Mouse (Mus musculus) frontal cortex, postnatal 25 days (tissue): ENCODE data around the gene Pgpep1.
A peak's percentile ranks its signal among the peaks of the same experiment; 100 is the strongest.

Experiments
- DNase-seq, 2 experiments: peaks; one replicate each; pipeline ENCODE4 v3.0.0; 2022; ENCODE audit warnings: low spot score in 2 of 2

Gene Pgpep1

DNA sequence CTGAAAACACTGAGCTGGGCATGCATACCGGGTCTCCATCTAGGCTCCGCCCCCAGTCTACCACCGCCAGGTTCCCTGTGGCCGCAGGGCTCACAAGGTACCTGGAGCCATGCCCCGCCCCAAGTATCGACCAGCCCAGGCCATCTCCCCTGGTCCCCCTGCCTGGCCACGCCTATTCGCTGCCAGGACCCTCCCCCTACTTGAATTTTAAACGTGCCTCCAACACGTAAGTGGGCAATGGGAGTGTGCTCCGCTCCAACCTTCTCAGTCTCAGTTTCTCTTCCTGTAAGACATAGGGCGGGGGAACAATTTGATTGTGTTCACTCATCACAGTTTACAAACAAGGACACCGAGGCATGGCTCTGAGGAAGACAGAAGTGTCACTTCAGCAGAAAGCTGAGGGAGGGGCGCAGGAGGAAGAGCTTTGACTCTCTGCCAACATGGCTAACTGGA, at the start of gene Pgpep1:
Gene Pgpep1 (minus strand): TSS at position 116 of the 453 bp plus-strand sequence.
- DNase-seq = no peak

DNA sequence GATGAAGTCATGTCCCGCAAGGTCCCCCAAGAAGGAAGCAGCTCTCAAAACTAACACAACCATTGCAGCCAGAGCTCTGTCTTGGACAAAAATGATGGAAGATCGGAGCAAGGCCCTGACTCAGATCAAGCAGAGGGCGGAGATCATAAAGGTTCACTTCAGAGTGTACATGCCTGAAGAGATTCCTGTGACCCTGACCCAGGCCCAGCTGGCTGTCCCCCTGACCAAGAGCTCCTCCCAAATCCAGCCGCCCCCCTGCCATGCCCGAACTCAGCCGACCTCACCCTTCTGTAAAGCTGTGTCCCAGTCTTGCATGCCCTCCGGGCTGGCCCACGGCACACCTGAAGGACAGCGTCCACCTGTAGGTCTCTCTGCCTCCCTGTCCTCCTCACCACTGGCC, 49.6 kb upstream of the Pgpep1 start:
- DNase-seq = no peak

DNA sequence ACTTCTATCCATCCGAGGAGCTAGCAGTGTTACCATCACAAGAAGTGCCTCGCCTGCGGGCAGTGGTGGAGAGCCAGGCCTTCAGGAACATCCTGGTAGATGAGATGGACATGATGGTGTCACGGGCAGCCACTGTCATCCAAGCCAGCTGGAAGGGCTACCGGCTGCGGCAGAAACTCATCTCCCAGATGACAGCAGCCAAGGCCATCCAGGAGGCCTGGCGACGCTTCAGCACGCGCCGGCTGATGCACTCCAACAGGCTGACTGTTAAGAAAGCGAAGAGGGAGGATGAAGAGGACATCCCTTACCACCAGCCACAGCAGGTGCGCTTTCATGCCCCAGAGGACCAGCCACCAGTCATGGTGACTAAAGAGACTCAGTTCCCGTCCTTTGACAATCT, 48.1 kb upstream of the Pgpep1 start:
- no peak for DNase-seq

DNA sequence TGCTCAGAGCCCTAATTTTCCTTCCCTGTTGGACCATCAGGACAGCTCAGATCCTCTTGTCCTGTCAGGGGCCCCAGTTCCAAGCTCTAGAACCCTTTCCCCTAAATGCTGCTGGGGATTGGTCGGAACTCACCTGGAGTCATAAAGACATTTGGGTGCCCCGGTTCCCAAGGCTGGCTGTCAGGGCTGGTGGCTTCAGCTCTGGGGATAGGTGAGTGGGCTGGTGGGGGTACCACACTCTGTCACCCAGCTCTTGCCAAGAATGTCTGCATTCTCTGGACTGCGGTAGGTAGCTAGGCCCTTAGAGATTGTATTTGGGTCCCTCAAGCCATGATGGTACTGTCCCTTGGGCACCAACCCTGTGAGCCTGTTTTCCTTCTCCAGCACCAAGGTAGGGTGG, 43.1 kb upstream of the Pgpep1 start, which contains the start of gene Iqcn:
Gene Iqcn (plus strand): TSS at position 171 of the 400 bp plus-strand sequence.
- no peak for DNase-seq

DNA sequence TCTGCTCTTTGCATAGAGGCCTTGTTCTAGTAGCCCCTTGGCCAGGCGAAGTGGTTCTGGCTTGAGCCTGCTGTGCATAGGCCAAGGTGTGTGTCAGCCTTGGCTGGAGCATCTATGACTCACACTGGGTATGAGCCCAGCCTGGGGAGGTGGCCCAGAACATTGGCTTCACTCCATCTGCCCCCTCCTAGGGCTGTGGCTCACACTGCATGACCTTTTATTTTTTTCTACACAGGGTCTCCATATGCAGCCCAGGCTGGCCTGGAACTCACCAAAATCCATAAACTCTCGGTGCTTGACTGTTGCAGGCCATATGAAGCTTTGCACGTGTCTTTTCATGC, 42.6 kb upstream of the Pgpep1 start:
- DNase-seq = no peak

DNA sequence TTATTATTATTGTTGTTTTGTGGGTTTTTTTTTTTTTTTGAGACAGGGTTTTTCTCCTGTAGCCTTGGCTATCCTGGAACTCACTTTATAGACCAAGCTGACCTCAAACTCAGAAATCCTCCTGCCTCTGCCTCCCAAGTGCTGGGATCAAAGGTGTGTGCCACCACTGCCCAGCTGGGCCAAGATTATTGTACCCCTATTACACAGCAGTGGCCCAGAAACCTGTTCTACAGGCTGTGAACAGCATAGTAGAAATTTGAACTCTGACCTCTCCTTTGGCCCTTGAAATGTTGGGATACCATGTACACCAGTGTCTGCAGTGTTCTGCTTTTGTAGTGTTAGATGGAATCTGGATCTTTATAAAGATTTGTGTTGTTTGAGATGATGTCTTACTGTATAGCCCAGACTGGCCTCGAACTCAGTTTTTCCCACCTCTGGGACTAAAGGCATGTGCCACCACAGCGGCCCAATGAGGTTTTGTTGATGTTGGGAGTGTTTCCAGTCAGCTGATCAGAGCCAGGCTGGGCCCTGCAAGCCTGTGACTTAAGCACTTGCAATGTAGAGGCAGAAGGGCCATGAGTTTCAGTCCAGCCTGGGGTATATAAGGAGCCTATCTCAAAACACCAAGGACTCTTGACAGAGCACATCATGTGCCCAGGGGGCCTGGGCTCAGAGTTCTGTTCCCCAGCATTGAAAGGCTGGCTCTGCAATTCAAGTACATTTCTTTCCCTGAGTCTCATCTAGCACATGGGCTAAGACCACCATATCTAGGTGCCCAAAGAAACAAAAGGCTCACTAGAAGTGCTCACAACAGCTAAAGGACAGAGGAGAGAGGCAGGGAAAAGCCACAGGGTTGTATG, 42.0 kb upstream of the Pgpep1 start:
- DNase-seq = no peak

DNA sequence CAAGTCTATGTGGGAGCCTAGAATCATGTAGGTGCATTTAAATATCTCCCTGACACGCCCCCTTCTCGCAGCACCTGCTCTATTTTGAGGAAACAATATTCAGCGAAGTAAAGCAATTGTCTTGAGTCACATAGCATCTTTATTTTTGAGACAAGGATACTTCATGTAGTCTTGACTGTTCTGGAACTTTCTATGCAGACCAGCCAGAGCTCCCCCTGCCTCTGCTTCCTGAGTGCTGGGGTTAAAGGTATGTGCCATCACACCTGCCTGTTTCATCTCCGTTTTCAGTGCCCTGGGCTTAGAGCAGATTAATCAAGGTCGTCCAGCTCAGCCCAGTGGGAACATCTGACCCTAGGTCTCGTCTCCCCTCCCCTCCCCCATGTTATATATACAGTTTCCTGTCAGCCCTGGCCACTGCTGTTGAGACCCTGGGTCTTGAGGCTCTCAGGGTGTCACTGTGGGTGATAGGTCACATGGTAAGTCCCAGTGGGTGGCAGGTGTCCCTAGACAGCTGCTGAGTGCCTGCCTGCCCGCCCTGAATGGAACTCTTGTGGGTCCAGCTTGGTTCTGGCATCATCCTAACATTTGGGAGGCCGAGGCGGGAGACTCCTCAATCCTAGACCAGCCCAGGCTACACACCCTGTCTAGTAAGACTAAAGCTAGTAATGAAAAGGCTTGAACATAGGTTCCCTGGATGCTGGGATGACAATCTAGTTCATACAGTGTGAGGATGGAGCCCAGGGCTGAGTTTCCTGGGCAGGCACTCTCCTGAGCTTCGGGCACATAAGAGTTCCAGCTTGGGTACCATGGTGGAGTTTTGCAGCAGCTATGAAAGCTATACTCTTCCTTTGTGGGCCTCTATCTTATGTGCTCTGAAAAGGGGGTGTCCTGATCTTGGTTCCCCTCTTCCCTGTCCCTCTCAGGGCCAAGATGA, 41.1 kb upstream of the Pgpep1 start:
- no peak for DNase-seq

DNA sequence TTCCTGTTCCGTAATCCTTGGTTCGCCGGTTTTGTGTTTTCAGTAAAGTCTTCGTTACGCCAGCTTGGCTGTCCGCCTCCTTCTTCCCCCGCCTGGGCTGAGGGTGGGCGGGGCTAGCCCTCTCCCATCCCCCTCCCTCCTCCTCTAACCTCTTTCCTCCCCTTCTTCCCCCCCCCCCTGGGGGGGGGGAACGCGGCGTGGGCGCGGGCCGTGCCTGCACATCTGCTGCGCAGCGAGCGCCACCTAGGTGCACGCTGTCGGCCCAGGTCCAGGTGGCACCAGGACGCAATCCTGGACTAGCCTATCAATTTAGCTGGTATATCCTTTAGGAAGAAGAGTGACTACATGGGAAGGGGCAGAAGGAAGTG, 40.4 kb upstream of the Pgpep1 start:
- peak; percentile 57 to 73 for DNase-seq

DNA sequence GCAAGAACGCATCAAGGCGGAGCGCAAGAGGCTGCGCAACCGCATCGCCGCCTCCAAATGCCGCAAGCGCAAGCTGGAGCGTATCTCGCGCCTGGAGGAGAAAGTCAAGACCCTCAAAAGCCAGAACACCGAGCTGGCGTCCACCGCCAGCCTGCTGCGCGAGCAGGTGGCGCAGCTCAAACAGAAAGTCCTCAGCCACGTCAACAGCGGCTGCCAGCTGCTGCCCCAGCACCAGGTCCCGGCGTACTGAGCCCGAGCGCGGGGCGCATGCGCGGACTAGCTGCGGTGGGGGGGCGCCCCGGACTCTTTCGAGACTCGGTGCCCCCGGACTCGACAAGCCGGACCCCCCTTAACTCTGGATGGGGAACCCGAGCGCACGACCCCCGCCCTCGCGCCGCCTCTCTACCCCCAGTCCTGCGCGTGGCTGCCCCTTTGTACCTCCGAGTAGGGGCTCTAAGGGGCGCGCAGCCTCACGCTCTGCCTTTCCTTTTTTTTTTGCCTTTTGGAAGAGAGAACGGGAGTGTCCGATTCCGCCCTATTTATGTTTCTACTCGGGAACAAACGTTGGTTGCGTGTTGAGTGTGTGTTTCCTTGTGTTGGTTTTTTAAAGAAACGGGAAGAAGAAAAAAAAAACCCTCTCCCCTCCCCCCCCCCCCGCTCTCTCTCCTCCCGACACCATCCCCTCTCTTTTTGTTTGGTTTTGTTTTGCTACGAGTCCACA, 39.8 kb upstream of the Pgpep1 start:
- DNase-seq = peak; percentile 67 to 71

DNA sequence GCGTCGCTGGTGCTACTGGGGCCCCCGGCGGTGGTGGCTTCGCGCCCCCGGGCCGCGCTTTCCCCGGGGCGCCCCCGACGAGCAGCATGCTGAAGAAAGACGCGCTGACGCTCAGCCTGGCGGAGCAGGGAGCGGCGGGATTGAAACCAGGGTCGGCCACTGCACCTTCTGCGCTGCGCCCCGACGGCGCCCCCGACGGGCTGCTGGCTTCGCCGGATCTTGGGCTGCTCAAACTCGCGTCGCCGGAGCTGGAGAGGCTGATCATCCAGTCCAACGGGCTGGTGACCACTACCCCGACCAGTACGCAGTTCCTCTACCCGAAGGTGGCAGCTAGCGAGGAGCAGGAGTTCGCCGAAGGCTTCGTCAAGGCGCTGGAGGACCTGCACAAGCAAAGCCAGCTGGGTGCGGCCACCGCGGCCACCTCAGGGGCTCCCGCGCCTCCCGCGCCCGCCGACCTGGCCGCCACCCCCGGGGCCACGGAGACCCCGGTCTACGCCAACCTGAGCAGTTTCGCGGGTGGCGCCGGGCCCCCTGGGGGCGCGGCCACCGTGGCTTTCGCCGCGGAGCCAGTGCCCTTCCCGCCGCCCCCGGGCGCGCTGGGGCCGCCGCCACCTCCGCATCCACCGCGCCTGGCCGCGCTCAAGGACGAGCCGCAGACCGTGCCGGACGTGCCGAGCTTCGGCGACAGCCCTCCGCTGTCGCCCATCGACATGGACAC, 39.1 kb upstream of the Pgpep1 start:
- DNase-seq = peak in 1 of 2 experiments; percentile 49

DNA sequence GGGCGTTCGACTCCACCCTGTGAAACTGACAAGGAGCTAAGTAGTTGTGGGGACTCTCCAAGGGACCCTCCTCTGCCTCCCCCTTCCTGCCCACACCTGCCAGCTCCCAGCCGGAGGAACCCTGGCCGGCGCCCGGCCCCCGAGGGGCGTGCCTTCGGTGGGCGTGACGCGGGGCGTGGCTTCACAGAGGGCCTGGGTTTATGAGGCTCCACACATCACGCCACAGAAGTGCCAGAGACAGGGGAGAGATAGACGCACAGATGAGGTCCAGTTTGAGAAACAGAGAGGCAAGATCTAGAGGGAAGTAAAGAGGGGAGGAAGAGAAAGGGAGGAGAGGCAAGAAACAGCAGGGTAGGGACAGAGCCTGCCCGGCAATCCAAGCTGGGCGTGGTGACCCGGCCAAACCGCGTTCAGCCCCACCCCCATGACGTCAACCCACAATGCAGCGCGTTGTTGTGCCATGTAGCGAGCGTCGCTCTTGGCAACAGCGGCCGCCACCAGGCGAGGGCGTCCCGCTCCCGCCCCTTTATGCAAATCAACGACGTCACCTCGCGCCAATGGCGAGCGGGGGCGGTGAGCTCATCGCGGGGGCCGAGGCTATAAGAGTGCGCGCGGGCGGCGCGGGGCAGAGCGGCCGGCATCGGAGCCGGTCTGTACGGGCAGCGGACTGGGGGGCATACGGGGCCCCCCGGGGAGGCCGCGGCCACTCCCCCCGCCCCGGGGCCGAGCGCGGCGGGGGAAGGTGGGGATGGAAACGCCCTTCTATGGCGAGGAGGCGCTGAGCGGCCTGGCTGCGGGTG, 38.3 kb upstream of the Pgpep1 start, which contains the start of gene Jund:
Gene Jund (plus strand): TSS at position 640 of the 800 bp plus-strand sequence.
- DNase-seq = peak; percentile 95 to 96

DNA sequence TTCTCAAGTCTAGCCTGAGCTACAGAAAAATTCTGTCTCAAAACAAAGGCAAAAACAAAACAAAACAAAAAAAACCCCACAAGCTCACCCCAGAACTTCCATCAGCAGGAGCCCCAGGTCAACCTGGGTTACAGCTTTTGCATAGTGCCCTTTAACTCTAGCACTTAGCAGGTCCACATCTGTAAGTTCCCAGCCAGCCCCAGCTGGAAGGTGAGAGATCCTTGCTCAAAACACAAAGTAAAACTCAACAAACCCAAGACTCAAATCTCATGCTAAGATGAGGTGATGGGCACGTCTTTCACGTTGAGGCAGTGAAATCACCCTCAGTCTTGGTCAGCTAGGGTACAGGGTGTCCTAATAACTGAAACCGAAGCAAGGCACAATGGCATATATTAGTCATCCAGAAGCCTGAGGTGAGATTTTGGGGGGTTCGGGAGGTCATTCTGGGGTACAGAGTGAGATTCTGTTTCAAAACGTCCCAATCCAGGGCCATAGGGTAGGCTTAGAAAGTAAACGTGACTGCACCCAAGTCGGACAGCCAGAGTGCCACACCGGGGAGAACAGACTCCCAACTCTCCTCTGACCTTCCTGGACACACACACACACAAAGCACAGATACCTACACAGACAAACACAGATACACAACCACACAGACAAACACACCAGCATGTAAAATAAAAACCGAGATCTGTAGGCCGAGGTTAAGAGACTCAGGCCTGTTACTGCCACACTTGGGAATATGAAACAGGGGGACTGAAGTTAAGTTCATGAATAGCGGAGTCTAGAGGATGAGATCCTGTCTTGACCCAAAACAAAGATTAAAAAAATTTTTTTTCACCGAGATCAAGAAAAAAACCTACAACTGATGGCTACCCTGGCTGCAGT, 37.4 kb upstream of the Pgpep1 start:
- DNase-seq = no peak

DNA sequence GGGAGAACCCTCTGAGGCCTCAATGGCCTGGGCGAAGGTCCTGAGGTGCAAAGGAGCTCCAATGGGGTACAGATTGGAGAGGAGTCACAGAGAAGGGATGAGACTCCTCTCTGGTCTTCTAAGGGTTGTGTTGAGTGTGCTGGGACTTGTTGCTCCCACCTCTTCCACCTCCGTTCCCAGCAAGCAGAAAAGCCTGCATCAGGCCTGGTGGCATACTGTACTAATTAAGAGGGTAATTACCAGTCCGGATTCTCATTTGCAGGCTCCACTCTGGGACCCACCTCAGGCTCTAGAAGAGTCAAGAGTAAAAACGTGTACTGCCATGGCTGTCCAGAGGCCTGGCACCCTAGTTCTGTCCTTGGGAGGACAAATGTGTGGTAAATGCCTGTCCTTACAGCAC, 36.8 kb upstream of the Pgpep1 start:
- DNase-seq = no peak

DNA sequence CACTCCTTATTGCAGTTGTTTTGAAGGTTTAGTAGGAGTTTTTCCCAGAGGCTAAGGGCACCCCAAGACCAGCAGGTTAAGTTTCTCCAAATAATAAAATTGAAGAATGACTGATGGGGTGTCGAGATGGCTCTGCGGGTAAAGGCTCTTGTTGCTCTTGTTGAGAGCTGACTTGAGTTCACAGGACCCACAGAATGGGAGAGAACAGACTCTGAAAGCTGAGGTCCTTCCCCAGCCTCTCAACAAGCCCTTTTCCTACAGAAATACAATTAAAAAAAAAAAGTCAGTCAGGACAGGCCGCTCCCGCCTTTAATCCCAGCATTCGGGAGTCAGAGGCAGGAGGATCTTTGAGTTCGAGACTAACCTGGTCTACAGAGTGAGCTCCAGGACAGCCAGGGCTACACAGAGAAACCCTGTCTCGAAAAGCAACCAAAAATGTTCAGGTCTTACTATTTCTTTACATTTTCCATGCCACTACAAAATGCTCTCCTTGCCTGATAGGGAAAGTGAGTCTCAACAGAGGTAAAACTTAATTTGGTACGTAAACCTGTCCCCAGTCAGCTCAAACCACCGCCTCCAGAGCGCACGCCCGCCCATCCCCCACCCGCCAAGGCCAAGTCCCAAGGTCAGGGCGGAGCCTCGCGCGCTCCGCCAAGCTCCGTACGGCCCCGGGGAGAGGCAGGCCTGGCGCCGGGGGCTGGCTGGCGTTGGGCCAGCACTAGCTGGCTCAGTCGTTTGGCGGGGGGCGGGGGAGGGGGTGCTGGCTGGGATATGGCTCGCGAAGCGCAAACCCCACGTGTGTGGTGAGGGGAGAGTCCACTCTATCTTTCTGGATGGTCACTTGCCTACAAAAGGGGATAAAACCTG, 36.1 kb upstream of the Pgpep1 start:
- DNase-seq = no peak

DNA sequence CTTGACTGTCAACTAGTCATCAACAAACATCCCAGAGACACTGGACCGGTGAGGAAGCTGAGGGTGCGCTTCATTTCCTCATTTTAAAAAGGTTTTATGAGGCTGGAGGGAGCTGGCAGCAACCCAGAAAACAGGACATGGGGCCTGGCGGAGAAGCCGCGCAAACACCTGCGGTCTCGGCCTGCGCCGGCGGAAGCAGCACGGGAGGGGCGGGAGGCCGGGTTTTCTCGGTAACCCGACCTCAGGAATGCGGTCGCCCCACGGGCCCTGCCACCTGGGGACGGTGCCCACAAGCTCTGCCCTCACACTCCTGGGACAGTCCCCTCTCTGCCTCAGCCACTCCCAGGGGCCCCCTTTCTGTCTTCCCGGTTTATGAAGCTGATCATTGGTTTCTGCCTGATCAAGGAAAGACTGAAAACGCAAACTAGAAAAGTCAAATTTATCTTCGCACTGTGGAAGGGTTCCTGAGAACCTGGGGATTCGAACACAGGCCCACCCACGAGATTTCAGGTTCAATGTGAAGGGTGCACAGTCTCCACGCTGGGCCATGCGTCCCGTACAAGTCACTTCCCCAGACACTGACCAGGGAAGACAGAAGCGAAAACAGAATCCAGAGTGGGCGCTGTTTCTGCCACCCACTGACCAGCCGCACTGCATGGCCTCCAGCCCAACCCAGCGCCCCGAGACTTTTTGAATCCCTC, 35.3 kb upstream of the Pgpep1 start:
- no peak for DNase-seq

DNA sequence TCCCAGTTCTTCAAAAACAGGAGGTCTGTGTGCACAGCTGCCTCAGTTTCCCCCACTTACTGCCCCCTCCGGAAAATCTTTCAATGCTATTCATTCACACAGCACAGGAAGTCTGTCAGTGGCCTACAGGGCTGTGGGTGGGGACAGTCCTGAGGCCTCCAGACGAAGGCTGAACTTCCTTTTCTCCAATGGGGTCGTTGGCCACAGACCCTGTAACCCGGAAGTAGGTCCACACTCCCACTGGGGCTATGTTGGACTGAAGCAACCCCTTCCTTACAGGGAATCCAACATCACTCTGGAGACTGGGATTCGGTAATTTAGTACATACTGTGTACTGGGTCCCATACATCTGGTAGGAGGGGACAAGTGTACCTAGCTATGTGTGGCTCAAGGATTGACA, 33.4 kb upstream of the Pgpep1 start:
- DNase-seq = no peak

DNA sequence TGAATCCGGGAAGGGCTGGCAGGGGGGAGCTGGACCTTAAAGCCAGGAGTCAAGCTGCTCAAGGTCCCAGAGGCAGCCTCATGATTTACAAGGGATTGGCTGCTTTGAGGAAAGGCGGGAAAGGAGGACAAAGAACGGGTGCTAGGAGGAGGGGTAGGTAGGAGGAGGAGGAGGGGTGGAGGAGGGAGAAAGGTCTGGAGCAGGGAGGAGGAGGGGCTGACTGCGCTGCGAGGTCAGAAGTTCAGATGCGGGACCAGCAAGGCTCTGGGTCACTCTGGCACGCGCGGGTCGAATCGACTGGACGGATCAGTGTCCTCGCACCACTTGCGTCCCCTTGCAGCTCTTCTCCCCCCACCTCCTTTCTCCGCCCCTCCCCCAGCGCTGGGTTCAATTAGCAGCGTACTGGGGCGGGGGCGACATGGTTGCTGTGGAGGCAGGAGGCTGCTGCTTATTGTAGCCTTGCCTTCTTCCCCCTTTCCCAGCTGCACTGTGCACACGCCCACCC, 31.6 kb upstream of the Pgpep1 start:
- no peak for DNase-seq

DNA sequence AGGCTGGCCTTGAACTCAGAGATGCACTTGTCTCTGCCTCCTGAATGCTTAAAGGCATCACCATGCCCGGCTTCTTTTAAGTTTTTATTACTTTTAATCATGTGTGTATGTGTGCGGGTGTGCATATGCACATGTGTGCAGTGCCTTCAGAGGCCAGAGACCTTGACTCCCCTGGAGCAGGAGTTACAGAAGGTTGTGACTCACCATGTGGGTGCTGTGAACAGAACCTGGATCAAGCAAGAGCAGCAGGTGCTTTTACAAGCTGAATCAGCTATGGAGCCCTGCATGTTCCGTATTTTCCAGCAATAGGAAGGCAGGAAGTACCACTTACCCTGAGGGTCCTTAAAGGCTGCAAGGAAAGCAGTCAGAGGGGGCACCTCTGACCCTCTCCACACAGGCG, 31.0 kb upstream of the Pgpep1 start:
- no peak for DNase-seq
